Mouse (Mus musculus): ENCODE measurements around the gene Prdm1.

- no peak for TF ChIP-seq POLR2A (IDR thresholded peaks at IDR 0.05; ENCODE audit: low read depth, low read length)
- TF ChIP-seq CTCF (IDR thresholded peaks at IDR 0.05; ENCODE audit: extremely low read depth, insufficient read length, insufficient replicate concordance, low read depth, low read length), result no peak
These were observed 37.3 kb downstream of the Prdm1 start for GRCm38 (mm10) chr10:44490899-44491422.

Data from small intestine, adult 2 months (tissue).